Mouse (Mus musculus): ENCODE data around the gene Sbp. TPM values are rescaled to one million over a fixed set of nuclear protein-coding genes. Genes with fewer than 3 reads are reported as not detected.

Gene Sbp
- not detected for total RNA-seq (2023)

GRCm38 (mm10) chr17:23941372-23941771 is at the start of gene Sbp:
Sbp (plus strand) TSS chr17:23941672.

GRCm38 (mm10) chr17:23917158-23917557 is 24.3 kb upstream of the Sbp start, which contains the start of gene Dcpp3:
Dcpp3 (plus strand) TSS chr17:23917458.

GRCm38 (mm10) chr17:23955174-23955573 is 13.7 kb downstream of the Sbp start, which contains the start of gene Sbpl:
Sbpl (minus strand) TSS chr17:23955274.

GRCm38 (mm10) chr17:23980297-23980909 is 38.9 kb downstream of the Sbp start, which contains the start of gene Prss30:
Prss30 (minus strand) TSS chr17:23980566.

Other genes starting within 250 kb of the Sbp start
- gene 1520401A03Rik, start 218.9 kb upstream of the Sbp start, total RNA-seq (2023), result not detected
- gene Pkmyt1, start 215.3 kb upstream of the Sbp start, total RNA-seq (2023), result 37.1 TPM
- gene Paqr4, start 200.8 kb upstream of the Sbp start, total RNA-seq (2023), result 2.0 TPM
- 0.62 TPM for gene Kremen2, start 195.8 kb upstream of the Sbp start, total RNA-seq (2023)
- gene Flywch1, start 170.1 kb upstream of the Sbp start, total RNA-seq (2023), result 18.9 TPM
- not detected for gene Flywch2, start 155.6 kb upstream of the Sbp start, total RNA-seq (2023)
- 1,551 TPM for gene Srrm2, start 151.1 kb upstream of the Sbp start, total RNA-seq (2023)
- gene Elob, start 112.5 kb upstream of the Sbp start, total RNA-seq (2023), result 130 TPM
- not detected for gene Prss33, start 105.6 kb upstream of the Sbp start, total RNA-seq (2023)
- gene Prss32, start 97.8 kb upstream of the Sbp start, total RNA-seq (2023), result not detected
- gene Prss41, start 97.5 kb upstream of the Sbp start, total RNA-seq (2023), result 0.91 TPM
- not detected for gene Prss21, start 73.6 kb upstream of the Sbp start, total RNA-seq (2023)
- gene Dcpp1, start 60.8 kb upstream of the Sbp start, total RNA-seq (2023), result not detected
- not detected for gene Dcpp2, start 60.8 kb upstream of the Sbp start, total RNA-seq (2023)
- gene Dcpp3, start 24.2 kb upstream of the Sbp start, total RNA-seq (2023), result not detected
- gene Sbpl, start 13.6 kb downstream of the Sbp start, total RNA-seq (2023), result not detected
- gene Prss30, start 38.9 kb downstream of the Sbp start, total RNA-seq (2023), result 0.50 TPM
- not detected for gene Prss22, start 56.4 kb downstream of the Sbp start, total RNA-seq (2023)
- not detected for gene Prss27, start 96.5 kb downstream of the Sbp start, total RNA-seq (2023)
- gene Kctd5, start 131.8 kb downstream of the Sbp start, total RNA-seq (2023), result 25.6 TPM
- gene Pdpk1, start 209.3 kb downstream of the Sbp start, total RNA-seq (2023), result 77.6 TPM
- gene Amdhd2, start 222.1 kb downstream of the Sbp start, total RNA-seq (2023), result 20.2 TPM
- 166 TPM for gene Atp6v0c, start 228.0 kb downstream of the Sbp start, total RNA-seq (2023)

Data from CD4-positive naive resting alpha-beta T cell, adult 76 days (primary cell).